Mouse (Mus musculus) thymus, adult 18-20 months (tissue): ENCODE measurements around the gene Sptb.

ENCODE experiments used
- DNase-seq, 2 experiments: peaks; one replicate each; pipeline ENCODE4 v3.0.0; 2022; ENCODE audit warnings: mixed read lengths in 2 of 2

The Sptb gene

GRCm38 (mm10) chr12:76672008-76672407 is 38.3 kb downstream of the Sptb start:
- no peak for DNase-seq

- DNase-seq = no peak
Observed at GRCm38 (mm10) chr12:76670533-76671086, 39.7 kb downstream of the Sptb start.

- DNase-seq = no peak
Observed at GRCm38 (mm10) chr12:76669956-76670530, 40.3 kb downstream of the Sptb start.

GRCm38 (mm10) chr12:76668654-76669419 is 41.5 kb downstream of the Sptb start:
- DNase-seq = no peak

GRCm38 (mm10) chr12:76651788-76652345 is 58.5 kb downstream of the Sptb start:
- DNase-seq = no peak

GRCm38 (mm10) chr12:76649708-76650687 is 60.3 kb downstream of the Sptb start:
- DNase-seq = peak; percentile 21 to 32

- DNase-seq = no peak
Observed at GRCm38 (mm10) chr12:76645222-76646110, 64.9 kb downstream of the Sptb start.

GRCm38 (mm10) chr12:76643679-76644078 is 66.7 kb downstream of the Sptb start:
- no peak for DNase-seq

GRCm38 (mm10) chr12:76642616-76643015 is 67.7 kb downstream of the Sptb start:
- no peak for DNase-seq

- no peak for DNase-seq
Observed at GRCm38 (mm10) chr12:76640620-76641019, 69.7 kb downstream of the Sptb start.

GRCm38 (mm10) chr12:76634899-76635693 is 75.3 kb downstream of the Sptb start:
- no peak for DNase-seq

- DNase-seq = no peak
Observed at GRCm38 (mm10) chr12:76623374-76623773, 87.0 kb downstream of the Sptb start.

- no peak for DNase-seq
Observed at GRCm38 (mm10) chr12:76619847-76620246, 90.5 kb downstream of the Sptb start.

GRCm38 (mm10) chr12:76618175-76618574 is 92.2 kb downstream of the Sptb start:
- DNase-seq = no peak

- no peak for DNase-seq
Observed at GRCm38 (mm10) chr12:76615580-76615937, 94.8 kb downstream of the Sptb start.

- no peak for DNase-seq
Observed at GRCm38 (mm10) chr12:76614868-76615579, 95.3 kb downstream of the Sptb start.

- no peak for DNase-seq
Observed at GRCm38 (mm10) chr12:76612621-76613020, 97.7 kb downstream of the Sptb start.

- no peak for DNase-seq
Observed at GRCm38 (mm10) chr12:76608997-76609565, 101.3 kb downstream of the Sptb start.

- no peak for DNase-seq
Observed at GRCm38 (mm10) chr12:76608241-76608640, 102.1 kb downstream of the Sptb start.

GRCm38 (mm10) chr12:76605837-76606236 is 104.5 kb downstream of the Sptb start:
- no peak for DNase-seq
